Mouse (Mus musculus) CD4-positive naive resting alpha-beta T cell, adult 76 days (primary cell): ENCODE measurements around the gene Thbd. TPM values are rescaled to one million over a fixed set of nuclear protein-coding genes. Genes with fewer than 3 reads are reported as not detected.

Source experiments
- total RNA-seq: library from RNA; stranded (reverse); gene quantifications from one replicate; pipeline ENCODE4 v1.2.4, GENCODE M21; 2023

The Thbd gene
- total RNA-seq = 0.79 TPM

GRCm38 (mm10) chr2:148407870-148408760 lies at the start of gene Thbd:
Thbd (minus strand) TSS chr2:148408188.

GRCm38 (mm10) chr2:148443249-148443958 lies 35.4 kb upstream of the Thbd start, which contains the start of gene Cd93:
Cd93 (minus strand) TSS chr2:148443563.

GRCm38 (mm10) chr2:148395131-148396051 lies 12.6 kb downstream of the Thbd start, which contains the start of gene Sstr4:
Sstr4 (plus strand) TSS chr2:148395344.

Other genes starting within 250 kb of the Thbd start
- gene Sstr4, start 12.8 kb downstream of the Thbd start, total RNA-seq = not detected
- 2.0 TPM for gene Cd93, start 35.4 kb upstream of the Thbd start, total RNA-seq